Mouse (Mus musculus) layer of hippocampus, postnatal 25 days (tissue): ENCODE results near the gene Npb. TPM values are rescaled to one million over a fixed set of nuclear protein-coding genes. Genes with fewer than 3 reads are reported as not detected.
A peak's percentile ranks its signal among the peaks of the same experiment; 100 is the strongest.
"Not testable (repeated sequence)": the region's sequence is repeated elsewhere in the genome, so short reads cannot be mapped to it uniquely, and the experiment has no call there.

Experiments used
- DNase-seq, 2 experiments: peaks; one replicate each; pipeline ENCODE4 v3.0.0; 2022; ENCODE audit warnings: mixed read lengths in 2 of 2, low spot score in 1 of 2; ENCODE audit errors: extremely low spot score in 1 of 2
- total RNA-seq, 2 experiments: library from RNA; stranded (reverse); gene quantifications; 2 replicates each; pipeline ENCODE4 v1.2.3; 2021

The Npb gene
- total RNA-seq, 2 experiments from 2014 or later: 2.1 to 2.9 TPM

DNA sequence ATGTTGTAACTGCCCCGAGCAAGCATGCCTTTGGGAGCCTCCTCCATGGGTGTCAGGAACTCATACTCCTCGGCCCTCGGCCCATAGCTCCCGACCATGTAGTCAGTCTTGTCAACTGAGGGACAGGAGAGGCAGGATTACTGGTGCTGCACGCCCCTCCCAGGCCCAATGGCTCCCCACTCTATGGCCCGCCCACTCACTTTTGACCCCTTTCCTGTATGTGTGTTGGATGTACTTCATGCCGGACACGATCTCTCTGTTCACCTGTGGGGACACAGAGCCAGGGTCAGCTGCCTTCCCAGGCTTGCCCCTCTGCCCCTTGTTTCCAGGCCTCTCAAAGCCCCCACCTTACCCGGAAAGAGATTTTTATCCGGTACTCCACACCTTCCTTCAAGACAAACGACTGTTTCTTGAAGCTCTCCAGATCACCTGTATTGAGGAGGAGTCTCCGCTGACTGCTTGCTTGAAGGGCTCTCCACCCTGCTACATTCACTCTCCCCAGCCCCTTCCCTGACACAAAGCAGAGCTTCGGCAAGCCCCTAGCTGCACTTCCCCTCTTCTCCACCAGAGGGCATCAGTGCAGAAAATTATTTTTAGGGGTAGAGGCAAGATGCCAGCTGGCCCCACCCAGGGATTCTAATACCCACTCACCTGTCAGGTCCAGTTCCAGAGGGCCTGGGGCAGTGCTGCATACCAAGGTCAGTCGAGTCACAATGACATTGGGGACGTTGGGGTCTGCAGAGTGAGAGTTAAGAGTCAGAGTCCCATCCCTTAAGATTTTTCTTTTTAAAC, 28.8 kb upstream of the Npb start:
- DNase-seq: peak; percentile 68 to 81

DNA sequence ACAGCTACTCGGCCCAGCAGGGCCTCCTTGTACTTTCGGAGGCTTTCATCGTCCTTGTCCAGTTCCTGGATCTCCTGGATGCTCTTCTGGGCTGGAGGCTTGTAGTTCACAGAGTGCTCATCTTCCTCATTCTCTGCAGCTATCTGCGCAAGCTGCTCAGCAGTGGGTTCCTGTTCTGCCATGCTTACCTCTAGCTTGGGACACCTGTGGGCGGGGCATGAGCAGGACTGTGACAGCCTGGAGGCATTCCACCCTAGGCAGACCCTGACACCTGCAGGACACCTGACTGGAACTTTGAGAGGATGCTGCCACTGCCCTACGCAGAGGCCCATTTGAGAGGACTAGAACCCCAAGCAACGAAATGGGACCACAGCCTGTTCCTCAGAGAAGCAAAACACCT, 28.1 kb upstream of the Npb start:
- no peak for DNase-seq

DNA sequence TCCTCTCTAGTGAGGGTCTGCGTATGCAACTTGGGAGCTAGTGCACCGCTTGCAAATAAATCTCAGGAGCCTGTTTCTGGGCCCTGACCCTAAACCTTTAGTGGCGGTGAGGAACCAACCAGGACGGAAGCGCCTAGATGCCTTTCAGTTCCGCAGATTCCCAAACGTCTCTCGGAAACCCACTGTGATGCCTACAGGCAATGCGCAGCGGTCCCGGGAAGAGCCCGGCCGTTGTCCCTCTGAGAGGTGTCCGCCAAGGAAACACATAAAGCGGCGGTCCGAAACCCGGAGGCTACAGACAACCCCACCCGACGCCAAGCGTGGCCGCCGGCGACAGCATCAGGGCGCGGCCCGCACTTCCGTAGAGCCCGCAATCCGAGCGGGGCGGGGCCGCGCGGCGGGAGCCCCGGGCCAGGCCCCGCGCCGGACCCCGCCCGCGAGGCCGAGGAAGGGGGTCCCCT, 27.4 kb upstream of the Npb start:
- DNase-seq: peak; percentile 30 to 37

DNA sequence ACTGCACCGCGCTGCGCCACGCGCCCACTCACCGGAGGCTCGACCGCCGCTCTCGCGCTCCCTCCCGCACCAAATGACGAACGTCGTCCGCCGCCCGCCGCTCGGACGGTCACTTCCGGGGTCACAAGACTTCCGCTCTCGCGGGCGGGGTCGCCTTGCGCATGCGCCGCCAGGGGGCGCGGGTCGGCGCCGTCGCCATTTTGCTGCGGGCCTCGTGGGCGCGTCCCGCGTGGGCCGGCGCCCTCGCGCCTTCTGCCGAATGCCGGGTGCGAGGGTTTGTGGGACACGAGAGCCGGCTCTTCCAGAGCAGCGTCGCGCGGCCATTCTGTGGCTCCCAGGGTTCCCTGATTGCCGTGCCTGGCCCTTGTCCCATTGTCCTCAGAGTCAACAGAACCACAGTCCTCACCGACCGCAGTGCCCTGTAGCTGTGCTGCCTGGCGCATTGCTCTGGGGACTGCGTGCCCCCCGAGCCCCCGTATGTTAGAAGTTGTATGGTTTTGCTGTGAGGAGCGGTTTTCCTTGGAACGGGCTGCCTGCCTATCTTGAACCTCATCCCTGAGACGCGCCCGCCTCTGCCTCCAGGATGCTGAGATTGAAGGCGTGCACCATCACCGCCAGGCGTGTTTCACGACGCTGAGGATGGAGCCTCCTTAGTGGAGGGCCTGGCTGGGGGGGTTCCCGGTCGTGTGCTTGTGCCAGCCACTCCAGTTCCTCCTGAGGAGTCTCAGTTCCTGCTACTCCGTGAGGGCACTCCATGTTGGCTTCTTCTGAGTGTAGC, 26.6 kb upstream of the Npb start, which contains the start of gene Arhgdia:
TSS of gene Arhgdia (minus strand) at position 135 of the 778 bp plus-strand sequence.
- peak; percentile 80 to 89 for DNase-seq

DNA sequence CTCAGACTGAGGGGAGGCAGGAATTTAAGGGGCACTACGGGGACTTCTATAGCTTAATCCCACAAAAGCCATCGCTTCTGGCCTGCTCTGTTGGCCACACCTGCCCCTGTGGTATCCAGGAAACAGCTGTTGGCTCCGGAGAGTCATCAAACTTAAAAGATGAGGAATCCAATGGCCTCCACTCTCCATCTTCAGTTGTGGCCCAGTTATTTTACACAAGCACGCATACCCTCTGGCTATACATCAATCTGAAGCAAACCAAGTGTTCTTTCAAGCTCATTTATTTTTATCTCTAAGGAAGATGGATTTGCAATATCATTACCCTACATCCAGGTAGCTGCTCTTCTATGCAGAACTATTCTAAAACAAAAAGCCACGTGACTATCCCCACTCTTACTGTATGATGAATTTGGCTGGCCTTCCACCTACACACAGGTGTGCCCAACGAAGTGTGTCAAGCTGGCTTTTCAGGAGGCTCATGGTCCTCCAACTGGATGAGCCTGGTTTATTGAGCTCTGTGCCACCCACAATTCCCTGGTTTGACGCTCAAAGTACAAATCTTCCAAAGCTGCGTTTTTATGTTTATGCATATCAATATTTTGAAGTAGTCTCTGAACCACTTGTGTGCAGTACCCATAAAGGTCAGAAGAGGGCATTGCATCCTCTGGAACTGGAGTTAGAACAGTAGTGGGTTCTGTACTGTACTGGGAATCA, 25.9 kb upstream of the Npb start:
- no peak for DNase-seq

DNA sequence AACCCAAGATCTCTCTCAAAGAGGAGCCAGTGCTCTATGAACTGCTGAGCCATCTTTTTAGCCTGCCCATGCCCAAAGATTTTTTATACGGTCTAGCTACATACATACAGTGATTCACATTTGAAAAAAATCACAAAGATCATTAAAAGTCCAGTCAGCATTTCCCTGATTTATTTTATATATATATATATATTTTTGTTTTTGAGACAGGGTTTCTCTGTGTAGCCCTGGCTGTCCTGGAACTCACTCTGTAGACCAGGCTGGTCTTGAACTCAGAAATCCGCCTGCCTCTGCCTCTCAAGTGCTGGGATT, 25.3 kb upstream of the Npb start:
- DNase-seq: not testable (repeated sequence)

DNA sequence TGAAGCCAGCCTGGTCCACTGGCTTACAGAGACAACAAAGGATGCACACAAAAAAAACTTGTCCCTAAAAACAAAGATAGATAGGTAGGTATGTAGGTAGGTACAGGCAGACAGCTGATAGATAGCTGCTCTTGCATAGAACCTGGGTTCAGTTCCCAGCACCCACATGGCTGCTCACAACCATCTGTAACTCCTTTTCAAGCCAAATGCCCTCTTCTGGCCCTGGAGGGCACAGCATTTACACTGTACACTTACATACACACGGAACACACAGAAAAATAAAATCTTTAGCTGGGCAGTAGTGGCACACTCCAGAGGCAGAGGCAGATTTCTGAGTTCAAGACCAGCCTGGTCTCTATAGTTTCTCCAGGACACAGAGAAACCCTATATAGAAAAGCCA, 24.3 kb upstream of the Npb start:
- no peak for DNase-seq

DNA sequence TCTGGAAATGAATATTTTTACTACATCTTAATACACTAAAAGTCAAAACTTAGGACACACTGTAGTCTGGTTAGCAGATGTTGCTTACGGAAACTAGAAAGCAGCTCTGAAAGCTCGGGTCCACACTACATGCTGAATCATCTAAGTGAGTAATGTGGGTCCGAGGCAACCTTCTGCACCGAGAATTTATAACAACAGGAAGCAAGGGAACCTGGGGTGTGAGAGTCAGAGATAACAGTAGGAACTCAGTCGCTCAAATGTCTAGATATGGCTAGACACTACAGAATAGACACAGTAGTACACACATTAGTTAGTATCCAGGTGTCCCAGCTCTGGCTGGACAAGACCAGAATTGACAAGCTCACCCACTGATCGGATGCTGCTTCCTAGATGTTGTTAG, 19.7 kb upstream of the Npb start:
- DNase-seq: no peak

DNA sequence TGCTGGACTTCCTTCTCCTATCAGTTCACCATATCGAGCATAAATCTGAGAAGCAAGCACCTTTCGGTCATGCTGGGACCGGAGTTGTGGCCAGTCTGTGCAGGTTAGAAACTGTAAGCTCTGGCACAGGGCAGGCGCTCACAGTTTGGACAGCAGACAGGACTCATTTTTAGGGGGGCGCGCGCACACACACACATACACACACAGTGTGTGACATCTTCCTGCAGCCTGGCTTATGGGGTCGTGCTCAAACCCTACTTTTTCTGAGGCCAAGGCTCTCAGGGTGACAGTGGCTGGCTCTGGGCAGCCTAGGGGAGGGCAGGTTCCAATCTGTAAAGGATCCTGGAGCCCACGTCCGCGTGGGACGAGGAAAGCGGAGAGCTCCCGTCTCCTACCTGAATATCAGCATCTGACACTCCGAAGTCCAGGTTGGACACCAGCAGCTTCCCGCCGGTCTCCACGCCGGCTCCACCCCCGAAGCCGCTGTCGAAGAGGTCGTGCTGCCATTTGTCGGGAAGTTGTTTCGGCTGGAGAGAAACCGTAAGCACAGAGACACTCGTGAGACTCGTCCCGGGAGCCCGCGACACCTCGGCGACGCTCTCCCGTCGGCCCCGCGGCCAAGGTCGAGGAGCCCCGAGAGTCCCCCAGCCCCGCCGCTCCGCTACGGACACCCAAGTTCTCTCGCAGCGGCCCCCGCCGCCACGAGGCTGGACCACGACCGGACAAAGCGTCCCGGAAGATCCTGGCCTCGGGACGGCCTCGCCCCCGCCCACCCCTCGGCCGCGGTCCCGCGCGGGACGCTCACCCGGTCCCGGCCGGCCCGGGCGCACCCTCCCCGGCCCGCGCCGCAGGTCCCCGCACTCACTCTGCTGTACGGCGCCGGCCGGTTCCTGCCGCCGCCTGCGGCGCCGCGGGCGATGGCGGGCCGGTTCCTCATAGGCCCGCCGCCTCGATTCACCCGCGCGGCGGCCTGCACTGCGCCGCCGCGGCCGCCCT, 10.7 kb upstream of the Npb start:
- no peak for DNase-seq

DNA sequence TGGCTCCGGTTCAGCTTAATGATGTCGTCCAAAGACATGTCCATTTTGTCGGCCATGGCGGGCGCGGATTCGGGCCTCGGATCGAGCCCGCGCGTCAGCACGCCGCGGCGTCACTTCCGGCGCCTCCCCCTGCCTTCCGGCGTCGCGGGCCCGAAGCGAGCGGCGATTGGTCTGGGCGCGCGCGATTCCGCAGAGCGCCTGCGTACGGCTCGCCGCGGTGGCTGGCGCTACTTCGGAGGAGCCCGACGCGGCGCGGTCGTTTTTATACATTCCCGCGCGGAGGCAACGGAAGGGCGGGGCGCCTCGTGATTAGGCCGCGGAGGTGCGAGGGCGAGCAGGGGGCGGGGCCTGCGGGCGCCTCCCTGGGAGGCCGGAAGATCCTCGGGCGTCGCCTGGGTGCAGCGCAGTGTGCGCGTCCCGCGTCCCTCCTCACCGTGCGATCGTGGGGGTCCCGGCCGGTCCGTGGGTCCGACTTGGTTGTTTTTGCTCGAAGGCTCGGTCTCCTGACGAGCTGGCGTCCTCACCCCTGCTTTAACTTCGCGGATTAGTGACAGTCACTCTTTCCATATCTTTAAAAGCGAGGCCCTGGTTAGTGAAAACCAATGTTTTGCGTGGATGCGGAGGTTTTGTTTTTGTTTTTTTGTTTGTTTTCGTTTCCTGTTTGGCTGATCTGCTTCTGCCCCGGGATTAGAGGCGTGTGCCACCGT, 9.8 kb upstream of the Npb start, which contains the start of the genes Alyref and Anapc11:
TSS of gene Alyref (minus strand) at position 83 of the 707 bp plus-strand sequence.
TSS of gene Anapc11 (plus strand) at position 139 of the 707 bp plus-strand sequence.
- DNase-seq: peak; percentile 84 to 85

DNA sequence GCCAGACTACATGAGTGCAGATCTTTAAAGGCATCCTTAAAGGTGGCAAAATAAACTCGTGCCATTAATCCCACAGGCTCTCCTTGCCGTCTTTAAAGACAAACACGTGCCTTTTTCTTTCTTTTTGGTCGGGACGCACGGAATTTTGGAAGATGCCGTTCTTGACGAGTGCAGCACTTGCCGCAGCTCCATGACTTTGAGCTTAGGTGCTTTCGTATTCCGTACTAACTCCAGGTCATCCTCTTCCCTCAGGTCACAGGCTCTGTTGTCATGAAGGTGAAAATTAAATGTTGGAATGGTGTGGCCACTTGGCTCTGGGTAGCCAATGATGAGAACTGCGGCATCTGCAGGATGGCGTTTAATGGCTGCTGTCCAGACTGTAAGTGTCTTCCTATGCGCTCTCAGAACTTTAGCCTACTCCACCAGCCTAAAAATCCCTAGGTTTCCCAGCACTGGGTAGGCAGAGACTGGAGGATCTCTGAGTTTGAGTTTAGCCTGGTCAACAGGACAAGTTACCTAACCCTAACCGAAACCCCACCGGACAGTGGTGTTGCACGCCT, 9.2 kb upstream of the Npb start:
- DNase-seq: no peak

DNA sequence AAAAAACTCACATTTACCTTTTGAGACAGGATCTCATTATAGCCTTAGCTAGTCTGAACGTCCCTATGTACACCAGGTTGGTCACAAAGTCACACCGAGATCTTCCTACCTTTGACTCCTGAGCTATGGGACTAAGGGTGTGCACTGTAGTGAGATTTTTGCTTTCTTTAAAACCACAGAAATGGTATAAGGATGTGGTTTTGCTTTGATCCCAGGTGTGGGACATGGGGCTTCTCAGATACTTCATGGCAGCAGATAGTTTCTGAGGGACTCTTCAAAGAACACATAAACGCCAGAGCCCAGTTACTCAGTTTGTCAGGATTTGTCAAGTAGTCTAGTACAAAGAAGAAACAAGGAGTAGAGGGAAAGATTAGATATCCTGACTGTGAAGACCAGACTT, 7.6 kb upstream of the Npb start:
- DNase-seq: no peak

DNA sequence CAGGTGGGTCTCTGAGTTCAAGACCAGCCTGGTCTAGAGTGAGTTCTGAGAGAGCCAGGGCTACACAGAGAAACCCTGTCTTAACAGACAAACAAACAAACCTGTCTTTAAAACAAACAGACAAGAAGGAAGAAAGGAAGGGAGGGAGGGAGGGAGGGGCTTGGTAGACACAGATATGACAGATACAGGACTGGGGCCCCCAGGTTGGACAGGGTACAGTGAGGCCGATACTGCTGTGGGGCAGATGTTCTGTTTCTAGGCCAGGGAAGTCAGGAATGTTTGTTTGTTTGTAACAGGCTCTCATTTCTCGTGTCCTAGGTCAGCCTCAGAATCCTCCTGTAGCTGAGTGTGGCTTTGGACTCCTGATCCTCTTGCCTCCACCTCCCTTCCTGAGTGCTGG, 4.7 kb upstream of the Npb start:
- DNase-seq: no peak

DNA sequence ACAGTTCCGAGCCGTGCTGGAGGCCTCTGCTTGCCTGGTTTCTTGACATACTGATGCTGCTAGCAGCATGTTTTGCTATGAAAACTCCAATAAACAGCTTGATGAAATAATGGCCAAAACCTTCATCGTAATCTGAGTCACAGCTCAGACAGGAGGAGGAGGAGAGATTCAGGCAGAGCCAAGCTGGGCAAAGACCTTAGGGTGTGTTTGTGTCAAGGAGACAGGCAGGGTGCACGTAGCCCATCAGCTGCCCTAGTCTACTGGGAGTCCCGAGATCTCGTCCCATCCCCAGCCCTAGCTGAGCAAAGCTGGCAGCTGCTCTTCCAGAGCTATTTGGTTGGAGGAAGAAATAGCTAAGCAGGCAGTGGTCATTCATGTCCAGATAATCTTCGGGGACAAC, 2.6 kb upstream of the Npb start:
- no peak for DNase-seq

DNA sequence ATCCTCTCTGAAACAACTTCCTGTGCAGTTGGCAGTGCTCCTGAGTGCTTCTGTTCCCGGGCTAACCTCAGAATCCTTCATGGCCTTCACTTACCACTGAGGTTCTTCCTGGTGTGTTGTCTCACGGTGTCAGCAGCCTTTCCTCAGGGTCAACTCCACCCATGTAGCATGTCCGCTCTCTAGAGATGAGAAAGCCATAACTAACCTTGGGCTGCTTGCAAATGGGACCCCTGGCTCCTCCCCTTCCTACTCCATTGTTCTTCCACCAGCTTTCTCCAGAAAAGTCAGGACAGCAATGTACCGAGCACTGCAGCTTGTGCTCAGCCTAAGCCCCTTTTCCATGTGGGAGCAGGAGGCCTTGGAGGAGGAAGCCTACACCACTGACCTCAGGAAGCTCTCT, 1.5 kb upstream of the Npb start:
- no peak for DNase-seq

DNA sequence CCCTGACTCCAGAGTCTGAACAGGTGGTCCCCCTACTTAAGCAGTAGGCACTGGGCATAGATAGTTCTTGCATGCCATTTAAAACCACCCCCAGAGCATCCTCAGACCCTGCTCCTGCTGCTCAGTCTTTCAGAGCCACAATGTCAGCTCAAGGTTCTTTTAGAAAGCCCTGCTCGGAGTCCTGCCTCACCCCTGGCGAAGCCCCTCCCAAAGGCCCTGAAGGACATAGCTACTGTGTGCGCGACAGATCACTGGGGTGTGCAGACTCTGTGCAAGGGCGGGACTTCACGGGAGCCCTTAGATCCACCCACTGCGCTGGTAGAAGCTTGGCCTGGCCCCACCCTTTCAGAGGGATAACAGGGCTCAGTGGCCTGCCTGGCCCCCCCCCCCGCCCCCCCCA, 973 bp downstream of the Npb start:
- DNase-seq: no peak

DNA sequence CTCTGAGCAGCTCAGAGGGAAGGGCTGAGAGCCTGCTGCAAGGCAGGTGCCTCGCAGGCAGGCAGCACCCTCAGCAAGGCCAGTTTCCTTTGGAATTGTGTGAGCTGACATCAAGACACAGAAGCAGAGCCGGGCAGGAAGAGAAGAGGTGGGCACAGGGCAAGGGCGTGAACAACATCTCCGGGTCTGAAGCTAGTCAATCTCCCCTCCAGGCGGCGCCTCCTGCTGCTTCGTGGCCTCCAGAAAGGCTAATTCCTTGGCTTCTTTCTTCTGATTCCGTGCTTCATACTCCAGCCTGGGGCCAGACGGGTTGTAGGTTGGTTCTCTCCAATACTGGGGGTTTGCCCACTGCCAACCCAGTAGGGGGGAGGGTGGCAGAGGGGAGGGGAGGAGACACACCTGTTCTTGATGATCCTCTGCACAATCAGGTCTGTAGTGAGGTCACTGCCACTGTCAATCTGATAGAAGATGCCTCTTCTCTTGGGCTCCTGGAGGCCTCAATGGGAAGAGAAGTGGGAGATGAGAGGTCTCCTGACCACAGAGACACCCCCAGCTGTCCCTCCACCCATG, 2.3 kb downstream of the Npb start:
- no peak for DNase-seq

DNA sequence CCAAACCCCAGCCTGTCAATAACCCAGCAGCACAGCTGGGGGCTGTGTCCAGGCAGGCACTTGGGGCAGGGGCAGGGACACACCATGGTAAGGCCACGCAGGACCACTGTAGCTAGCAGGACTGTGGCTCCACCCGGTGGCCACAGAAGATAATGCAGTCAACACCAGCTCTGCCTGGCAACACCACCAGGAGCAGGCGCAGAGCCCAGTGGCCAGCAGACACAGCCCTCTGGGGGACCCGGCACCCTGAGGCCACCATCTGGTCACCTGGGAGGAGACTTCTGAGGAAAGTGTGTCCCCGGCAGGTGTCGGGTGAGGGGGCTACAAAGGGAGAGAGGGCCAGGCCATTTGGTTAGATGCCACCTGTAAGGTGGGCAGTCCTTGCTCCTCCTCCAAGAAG, 4.5 kb downstream of the Npb start:
- peak; percentile 44 to 72 for DNase-seq
